Mouse (Mus musculus) ES-E14 (cell line): ENCODE results near the gene Maged1. TPM values are rescaled to one million over a fixed set of nuclear protein-coding genes. Genes with fewer than 3 reads are reported as not detected.

Experiments
- DNase-seq: peaks from one replicate; pipeline ENCODE4 v3.0.0-alpha.2; 2013; ENCODE audit warnings: low read depth, low spot score
- H3K27ac ChIP-seq: 2 replicates; pipeline ENCODE4 v1.5.1; 2012; ENCODE audit warnings: low read depth, mild to moderate bottlenecking, low read length, moderate library complexity, mixed read lengths; ENCODE audit not compliant: poor library complexity, insufficient read depth, severe bottlenecking
- H3K36me3 ChIP-seq: 2 replicates; pipeline ENCODE4 v1.6.1; 2012; ENCODE audit warnings: mild to moderate bottlenecking, low read length, moderate library complexity, mixed read lengths; ENCODE audit not compliant: control insufficient read depth, poor library complexity, insufficient read depth, severe bottlenecking
- H3K4me1 ChIP-seq, 2 experiments: fragments of 150-350 bp in 1 of 2; sonication (generic) in 1 of 2; 2 replicates each; pipeline ENCODE4 v1.6.1; 2012; ENCODE audit warnings: low read length in 2 of 2, mild to moderate bottlenecking in 1 of 2, mixed read lengths in 1 of 2; ENCODE audit not compliant: control insufficient read depth in 2 of 2, insufficient read depth in 2 of 2, poor library complexity in 1 of 2
- H3K4me3 ChIP-seq, 2 experiments: fragments of 150-350 bp in 1 of 2; sonication (generic) in 1 of 2; 2 replicates each; pipeline ENCODE4 v1.5.1; 2012; ENCODE audit warnings: low read length in 2 of 2, low read depth in 1 of 2, mild to moderate bottlenecking in 1 of 2, mixed read lengths in 1 of 2; ENCODE audit not compliant: insufficient read depth in 1 of 2, poor library complexity in 1 of 2, severe bottlenecking in 1 of 2
- H3K9ac ChIP-seq: 2 replicates; pipeline ENCODE4 v1.6.1; 2012; ENCODE audit warnings: low read depth, mild to moderate bottlenecking, low read length, mixed read lengths; ENCODE audit not compliant: poor library complexity, insufficient read depth, severe bottlenecking
- H3K9me3 ChIP-seq: fragments of 150-350 bp; sonication (generic); 2 replicates; pipeline ENCODE4 v1.6.1; 2012; ENCODE audit warnings: low read depth, mild to moderate bottlenecking, low read length; ENCODE audit not compliant: control insufficient read depth, insufficient read depth
- CHD2 ChIP-seq: IDR thresholded peaks from 2 replicates; pipeline ENCODE4 v1.6.1; 2014; ENCODE audit warnings: mild to moderate bottlenecking, low read depth, low read length, inconsistent platforms
- HCFC1 ChIP-seq: IDR thresholded peaks from 2 replicates; pipeline ENCODE4 v1.6.1; 2012; ENCODE audit warnings: low read length, inconsistent platforms, borderline replicate concordance; ENCODE audit not compliant: insufficient read depth
- MAFK ChIP-seq: IDR thresholded peaks from 2 replicates; pipeline ENCODE4 v1.6.1; 2014; ENCODE audit warnings: mild to moderate bottlenecking, low read depth, low read length, inconsistent platforms; ENCODE audit not compliant: insufficient read depth
- ZC3H11A ChIP-seq: IDR thresholded peaks from 2 replicates; pipeline ENCODE4 v1.6.1; 2012; ENCODE audit warnings: low read depth, mild to moderate bottlenecking, inconsistent platforms, low read length, borderline replicate concordance
- ZNF384 ChIP-seq: IDR thresholded peaks from 2 replicates; pipeline ENCODE4 v1.6.1; 2012; ENCODE audit warnings: low read depth, low read length, inconsistent platforms
- in situ Hi-C, 2 experiments: fragments of 600-800 bp; cut with MboI; formaldehyde crosslinking; loops; one replicate each; pipeline ENCODE4 v1.15.1; 2025; ENCODE audit warnings: low sequenced_read_pairs in 2 of 2, inconsistent platforms in 1 of 2; ENCODE audit not compliant: unreplicated experiment in 2 of 2
- total RNA-seq: library from RNA; depleted of rRNA; stranded (reverse); fragments of 300-350 nt; gene quantifications from 2 replicates; pipeline ENCODE4 v1.2.3, GENCODE M21; 2012; rRNA removed

Gene Maged1
- total RNA-seq, 1 experiment: 153 TPM

DNA sequence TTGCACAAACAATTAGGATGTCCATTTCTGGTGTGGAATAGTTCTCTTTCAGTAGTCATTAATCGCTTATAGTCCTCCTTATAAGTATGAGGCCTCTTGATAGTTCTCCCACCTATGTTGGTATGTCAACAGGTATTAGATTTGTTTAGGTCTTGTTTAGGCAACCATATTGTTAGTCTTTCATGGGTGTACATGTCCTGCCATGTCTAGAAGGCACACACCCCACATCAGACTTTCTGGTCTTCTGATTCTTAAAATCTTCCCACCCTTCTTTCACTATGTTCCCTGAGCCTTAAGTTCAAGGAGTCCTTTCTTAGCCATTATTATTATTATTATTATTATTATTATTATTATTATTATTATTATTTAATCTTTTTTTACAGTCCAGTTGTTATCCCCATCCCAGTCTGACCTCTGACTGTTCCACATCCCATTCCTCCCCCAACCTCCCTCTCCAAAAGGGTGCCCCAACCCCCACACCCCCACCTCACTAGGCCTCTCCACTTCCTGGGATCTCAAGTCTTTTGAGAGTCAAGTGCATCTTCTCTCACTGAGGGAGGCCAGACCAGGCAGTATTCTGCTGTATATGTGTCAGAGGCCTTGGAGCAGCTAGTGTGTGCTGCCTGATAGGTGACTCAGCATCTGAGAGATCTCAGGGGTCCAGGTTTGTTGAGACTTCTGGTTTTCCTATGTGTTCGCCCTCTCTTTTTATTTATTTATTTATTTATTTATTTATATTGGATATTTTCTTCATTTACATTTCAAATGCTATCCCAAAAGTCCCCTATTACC, 55.7 kb downstream of the Maged1 start:
- DNase-seq: no peak
- H3K9me3 ChIP-seq: no peaks in the 10 kb centered on the region
- in situ Hi-C loops: no loop called here
- no peaks in the 10 kb centered on the region for H3K36me3 ChIP-seq
- no peak for TF ChIP-seq CHD2
- no peak for TF ChIP-seq MAFK
- no peak for TF ChIP-seq HCFC1
- no peak for TF ChIP-seq ZC3H11A
- TF ChIP-seq ZNF384: no peak
- H3K27ac ChIP-seq: no peak overlapping the region
- no peak overlapping the region for H3K9ac ChIP-seq
- H3K4me1 ChIP-seq: no peaks in the 10 kb centered on the region
- no peak overlapping the region for H3K4me3 ChIP-seq

Other genes starting within 250 kb of the Maged1 start
- gene Fam90a1b, start 175.4 kb downstream of the Maged1 start, total RNA-seq: 0.40 TPM in 1 of 2 replicates, not detected in the other
- 21.8 and 30.4 TPM in 2 replicates for gene Apoo, start 175.0 kb downstream of the Maged1 start, total RNA-seq
- gene Gspt2, start 93.9 kb upstream of the Maged1 start, total RNA-seq: 5.6 and 7.0 TPM in 2 replicates
- gene Zxdb, start 182.4 kb upstream of the Maged1 start, total RNA-seq: 1.1 and 2.7 TPM in 2 replicates